In the genomic region with DNA sequence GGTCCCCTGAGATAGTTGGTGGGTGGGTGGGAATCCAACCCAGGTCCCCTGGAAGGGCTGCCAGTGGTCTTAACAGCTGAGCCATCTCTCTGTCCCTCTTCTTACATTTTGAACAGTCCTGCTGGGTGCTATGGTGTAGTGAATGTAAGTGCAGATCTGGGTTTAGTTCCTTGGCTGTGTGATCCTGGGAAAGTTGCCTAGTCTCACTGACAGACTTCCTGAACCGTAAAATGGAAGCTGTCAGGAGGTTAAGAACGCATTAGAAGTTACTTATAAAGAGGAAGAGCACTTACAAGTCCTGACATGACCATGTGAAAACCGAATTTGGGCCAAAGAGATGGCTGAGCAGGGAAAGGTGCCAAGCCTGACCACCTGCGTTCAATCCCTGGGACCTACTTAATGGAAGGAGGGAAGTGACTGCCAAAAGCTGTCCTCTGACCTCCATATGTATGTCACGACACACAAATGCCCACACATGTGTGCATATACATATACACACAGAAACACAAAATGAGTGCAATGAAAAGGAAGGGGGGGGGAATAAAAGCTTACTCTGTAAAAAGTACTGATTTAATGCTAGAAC, we compare ENCODE assay signal across 29 mouse cellular contexts. TPM values are rescaled to one million over a fixed set of nuclear protein-coding genes. Genes with fewer than 3 reads are reported as not detected.
DNase-seq lines count a peak whose midpoint lies in the region; ATAC-seq and TF ChIP-seq lines count a peak whose summit lies in the region.
"Had no signal": no experiment of that assay in that cellular context is flagged by ENCODE, and none has a peak within 500 bp of the region (broad histone marks: within the 10 kb centered on the region; RNA-seq: fewer than 3 reads in every experiment).

No protein-coding gene starts in this region.

- H3K79me2 ChIP-seq in heart, adult 2 months (replicated peaks; ENCODE audit: control insufficient read depth, insufficient read depth, low read length), result no peaks in the 10 kb centered on the region

- TF ChIP-seq POLR2A in heart, adult 2 months (IDR thresholded peaks at IDR 0.05; ENCODE audit: insufficient read depth, low read depth, low read length), result no peak

- H3K4me3 ChIP-seq in heart, adult 2 months, result no peak overlapping the region
- H3K4me3 ChIP-seq in lung, embryonic 14.5 days (ENCODE audit: low read depth, low read length), result no peak overlapping the region
- H3K4me3 ChIP-seq: embryonic facial prominence, embryonic 13.5 days; erythroblast, embryonic 14.5 days; forebrain, embryonic 12.5 days; gastrocnemius, adult 2 months; hindbrain, embryonic 10.5 days; liver, embryonic 13.5 days; megakaryocyte, embryonic 14.5 days; midbrain, embryonic 13.5 days had no signal

- H3K27me3 ChIP-seq in heart, adult 2 months (ENCODE audit: control insufficient read depth, insufficient read depth, low read length), result no peaks in the 10 kb centered on the region
- no peaks in the 10 kb centered on the region for H3K27me3 ChIP-seq in lung, embryonic 14.5 days (ENCODE audit: insufficient read depth, low read length)
- H3K27me3 ChIP-seq: CH12.LX; embryonic facial prominence, embryonic 13.5 days; forebrain, embryonic 12.5 days; liver, embryonic 13.5 days; megakaryocyte, embryonic 14.5 days; midbrain, embryonic 13.5 days had no signal

- no peak for TF ChIP-seq CTCF in heart, adult 2 months (IDR thresholded peaks at IDR 0.05)
- TF ChIP-seq CTCF in lung, embryonic 14.5 days (IDR thresholded peaks at IDR 0.05; ENCODE audit: low read depth), result no peak

- no peaks in the 10 kb centered on the region for H3K9me3 ChIP-seq in lung, embryonic 14.5 days (ENCODE audit: low read depth, low read length)
- H3K9me3 ChIP-seq: embryonic facial prominence, embryonic 13.5 days; forebrain, embryonic 12.5 days; G1E; hindbrain, embryonic 10.5 days; liver, embryonic 13.5 days; midbrain, embryonic 13.5 days had no signal

- no peak overlapping the region for H3K27ac ChIP-seq in heart, adult 2 months
- no peak overlapping the region for H3K27ac ChIP-seq in lung, embryonic 14.5 days (ENCODE audit: low read depth)
- H3K27ac ChIP-seq: embryonic facial prominence, embryonic 13.5 days; forebrain, embryonic 12.5 days; gastrocnemius, adult 2 months; hindbrain, embryonic 10.5 days; liver, embryonic 13.5 days; midbrain, embryonic 13.5 days had no signal

- 29% methylated on average over 5 of the region's 5 CpGs for WGBS in heart, adult 2 months
- 48% methylated on average over 5 of the region's 5 CpGs for WGBS in lung, embryonic 14.5 days

- intact Hi-C loops in heart, adult 2 months (cut with DNase I), result no loop called here

- DNase-seq in heart, adult 11 months, result peak; percentile 79
- DNase-seq in heart, adult 2 months, result no peak
- DNase-seq in lung, embryonic 14.5 days, result peak; percentile 34
- DNase-seq in lung, postnatal 10 days, result no peak
- peak; percentile 23 for DNase-seq in brain, adult 2 months (ENCODE audit: low read depth, low spot score)
- peak; percentile 48 to 56 for DNase-seq in cerebellum, postnatal 25 days
- DNase-seq in layer of hippocampus, adult 9-10 months (ENCODE audit: low spot score), result no peak
- DNase-seq: adrenal gland, adult 8-10 months; B cell, adult 2 months; embryo, embryonic 11 days; gastrocnemius, adult 2 months; heart, postnatal 10 days; kidney, postnatal 25 days; liver, embryonic 13.5 days; lung, adult 2 months; thymus, adult 18-20 months; thymus, postnatal 36 days had no signal

- H3K9ac ChIP-seq in heart, adult 2 months (ENCODE audit: low read depth, low read length), result no peak overlapping the region
- H3K9ac ChIP-seq in lung, embryonic 14.5 days, result no peak overlapping the region
- H3K9ac ChIP-seq: embryonic facial prominence, embryonic 13.5 days; forebrain, embryonic 12.5 days; liver, embryonic 13.5 days; midbrain, embryonic 13.5 days had no signal

- no peak overlapping the region for H3K4me2 ChIP-seq in lung, embryonic 14.5 days
- H3K4me2 ChIP-seq: embryonic facial prominence, embryonic 13.5 days; forebrain, embryonic 12.5 days; heart, embryonic 11.5 days; liver, embryonic 13.5 days; midbrain, embryonic 13.5 days had no signal

- peaks cover 2% of the 10 kb centered on the region for H3K4me1 ChIP-seq in heart, adult 2 months (ENCODE audit: control insufficient read depth, insufficient read depth, low read length)
- no peaks in the 10 kb centered on the region for H3K4me1 ChIP-seq in lung, embryonic 14.5 days (ENCODE audit: insufficient read depth)
- H3K4me1 ChIP-seq: embryonic facial prominence, embryonic 13.5 days; forebrain, embryonic 12.5 days; hindbrain, embryonic 10.5 days; liver, embryonic 13.5 days; midbrain, embryonic 13.5 days had no signal

- no peak for TF ChIP-seq EP300 in heart, adult 2 months (IDR thresholded peaks at IDR 0.05; ENCODE audit: insufficient read depth, low read depth, low read length)

- H3K36me3 ChIP-seq in heart, adult 2 months (ENCODE audit: control insufficient read depth, insufficient read depth, low read length), result no peaks in the 10 kb centered on the region
- no peaks in the 10 kb centered on the region for H3K36me3 ChIP-seq in lung, embryonic 14.5 days (ENCODE audit: insufficient read depth)
- H3K36me3 ChIP-seq: embryonic facial prominence, embryonic 13.5 days; forebrain, embryonic 12.5 days; G1E; hindbrain, embryonic 10.5 days; liver, embryonic 13.5 days; midbrain, embryonic 13.5 days had no signal

- no peak for ATAC-seq in lung, embryonic 14.5 days (ENCODE audit: insufficient read depth)
- ATAC-seq: activated CD4-positive, CD25-positive, alpha-beta regulatory T cell, adult 4 months; hindbrain, embryonic 16.5 days; intestine, embryonic 16.5 days; midbrain, embryonic 13.5 days had no signal

RNA-seq across cellular contexts. Expression of gene Nfe2l2, which starts 20.5 kb away (rescaled TPM):
- 10 to 100 TPM; 56.2 to 67.1 TPM for total RNA-seq in heart, adult 2 months (2021)
- 36.5 and 52.4 TPM in 2 replicates for polyA plus RNA-seq in heart, adult 2 months (2012; rRNA removed)
- polyA plus RNA-seq in lung, embryonic 14.5 days (2014; fragmentation: Nextera tagmentation; extraction: Ambion mirVana), result 73.9 and 84.5 TPM in 2 replicates

Comparison
In these comparisons a context has a peak if more than half of its experiments do, and no peak if none do; other contexts are left out.
1. DNase-seq: peak in heart, adult 11 months (single experiment), lung, embryonic 14.5 days (single experiment), brain, adult 2 months (single experiment) and cerebellum, postnatal 25 days (2 of 2); none in heart, adult 2 months (0 of 2), lung, postnatal 10 days (single experiment) and layer of hippocampus, adult 9-10 months (single experiment).